Mouse (Mus musculus) kidney, adult 2 months (tissue): ENCODE data around the gene Riok1.

Source experiments
- CTCF ChIP-seq: fragments of 200-500 bp; conservative IDR thresholded peaks from 2 replicates; pipeline ENCODE4 v1.5.1; 2011; ENCODE audit warnings: low read depth, mild to moderate bottlenecking, control low read depth, low read length, moderate library complexity, mixed read lengths; ENCODE audit not compliant: insufficient read depth, insufficient read length
- POLR2A ChIP-seq: fragments of 200-500 bp; IDR thresholded peaks from one replicate; pipeline ENCODE4 v1.6.1; 2011; ENCODE audit warnings: low read depth, low read length, control low read depth

GRCm38 (mm10) chr13:37989701-37990100 lies 47.1 kb upstream of the Riok1 start:
- TF ChIP-seq POLR2A (no peak), CTCF (no peak)
